Mouse (Mus musculus) heart, adult 8-10 months (tissue): ENCODE results near the gene Pth1r. TPM values are rescaled to one million over a fixed set of nuclear protein-coding genes. Genes with fewer than 3 reads are reported as not detected.
A peak's percentile ranks its signal among the peaks of the same experiment; 100 is the strongest.
"Not testable (repeated sequence)": the region's sequence is repeated elsewhere in the genome, so short reads cannot be mapped to it uniquely, and the experiment has no call there.

Experiments used
- DNase-seq: peaks from one replicate; pipeline ENCODE4 v3.0.0; 2022; ENCODE audit warnings: low spot score
- total RNA-seq, 4 experiments: library from RNA; stranded (reverse); gene quantifications; 2 replicates each; pipeline ENCODE4 v1.2.4; 2022

The Pth1r gene
- total RNA-seq, 4 experiments from 2014 or later, result 4.4 to 7.0 (median 5.1) TPM

GRCm38 (mm10) chr9:110684100-110684831 lies 62.7 kb downstream of the Pth1r start:
- peak; percentile 65 for DNase-seq

DNA sequence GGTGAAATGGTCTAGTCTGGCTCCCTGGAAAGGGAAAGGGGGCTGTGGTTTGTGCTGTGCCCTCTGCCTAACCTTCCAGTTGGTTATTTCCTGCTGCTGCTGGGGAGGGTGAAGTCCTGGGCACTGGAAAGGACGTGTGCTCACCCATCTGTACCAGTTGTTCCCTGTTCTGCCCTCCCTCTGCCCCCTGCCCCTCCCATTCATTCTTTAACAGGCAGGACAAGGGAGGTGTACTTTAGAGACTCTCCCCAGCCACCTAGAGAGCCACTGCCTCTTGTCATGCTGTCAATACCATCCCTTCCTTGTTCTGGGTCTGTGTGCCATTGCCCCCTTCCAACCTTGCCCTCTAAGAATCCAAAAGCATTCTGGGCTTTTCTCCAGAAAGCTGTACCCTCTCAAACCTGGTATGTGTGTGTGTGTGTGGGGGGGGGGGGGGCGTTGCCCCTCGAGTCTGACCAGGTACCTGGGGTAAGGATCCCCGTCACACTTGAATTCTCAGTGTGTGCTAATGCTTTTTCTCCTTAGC lies 63.3 kb downstream of the Pth1r start:
- DNase-seq, result no peak

DNA sequence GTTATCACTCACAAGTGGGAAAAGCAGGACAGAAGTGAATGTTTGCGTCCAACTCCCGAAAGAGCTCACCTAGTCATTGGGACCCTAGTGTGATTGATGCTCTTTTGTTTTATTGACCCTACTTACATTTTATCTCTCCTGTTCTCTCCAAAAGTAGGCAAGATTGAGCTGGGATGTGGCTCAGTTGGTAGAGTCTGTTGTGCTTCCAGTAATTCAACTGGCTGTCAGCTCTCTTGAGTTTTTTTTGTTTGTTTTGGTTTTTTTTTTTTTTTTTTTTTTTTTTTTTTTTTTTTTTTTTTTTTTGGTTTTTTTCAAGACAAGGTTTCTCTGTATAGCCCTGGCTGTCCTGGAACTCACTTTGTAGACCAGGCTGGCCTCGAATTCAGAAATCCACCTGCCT lies 64.2 kb downstream of the Pth1r start:
- DNase-seq, result not testable (repeated sequence)

DNA sequence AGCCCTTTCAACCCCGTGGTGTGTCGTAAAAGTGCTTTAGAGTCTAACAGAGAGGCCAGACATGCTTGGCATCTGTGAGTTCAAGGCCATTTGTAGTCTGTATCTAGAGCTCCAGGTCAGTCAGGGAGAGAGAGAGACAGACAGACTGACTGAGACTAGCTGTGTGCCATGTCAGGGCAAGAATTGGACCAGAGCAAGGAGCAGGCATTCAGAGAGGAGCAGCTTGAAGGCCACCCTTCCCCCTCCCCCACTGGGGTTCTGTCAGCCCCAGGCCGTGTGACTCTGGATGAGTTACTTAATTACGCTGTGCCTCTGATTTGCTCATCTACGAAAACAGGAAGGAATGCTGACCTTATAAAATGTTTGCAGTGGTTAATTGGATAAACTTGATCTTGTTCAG lies 64.7 kb downstream of the Pth1r start:
- no peak for DNase-seq

- DNase-seq, result no peak
These were observed 65.1 kb downstream of the Pth1r start for GRCm38 (mm10) chr9:110681817-110682216.

DNA sequence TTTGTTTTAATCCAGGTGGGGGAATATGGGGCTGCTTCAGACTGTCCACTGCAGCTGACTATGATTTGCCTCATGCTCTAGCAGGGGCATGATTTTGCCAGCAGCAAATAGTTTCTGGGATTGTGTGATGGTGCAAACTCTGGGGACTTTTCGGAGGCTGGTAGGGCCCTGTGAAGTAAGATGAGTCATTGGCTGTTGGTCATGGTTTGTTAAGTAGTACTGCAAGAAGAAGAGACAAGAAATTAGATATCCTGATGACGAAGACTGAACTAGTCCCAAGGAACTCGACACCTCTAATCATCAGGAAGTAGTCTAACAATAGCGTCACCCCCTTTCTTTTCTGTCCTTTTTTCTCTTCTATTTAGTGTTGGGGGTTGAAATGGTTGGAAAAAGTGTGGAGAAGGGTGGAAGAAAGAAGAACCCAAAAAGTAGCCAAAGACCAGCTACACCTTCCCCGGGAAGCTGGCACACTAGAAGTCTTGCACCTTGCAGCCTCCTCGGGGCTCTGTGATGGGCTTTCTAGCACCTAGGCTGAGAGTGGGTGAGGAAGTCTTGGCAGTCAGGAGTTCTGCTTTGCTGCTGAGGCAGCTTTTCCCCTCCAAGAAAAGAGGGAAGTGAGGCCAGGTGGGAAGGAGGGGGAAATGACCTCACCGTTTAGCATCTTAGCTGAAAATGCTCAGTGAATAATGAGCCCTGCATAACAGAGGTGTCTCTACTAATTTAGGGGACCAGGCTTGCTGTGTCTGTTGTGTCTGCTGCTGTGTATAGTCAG lies 66.0 kb downstream of the Pth1r start:
- DNase-seq, result no peak

GRCm38 (mm10) chr9:110678886-110679285 lies 68.1 kb downstream of the Pth1r start:
- no peak for DNase-seq

- no peak for DNase-seq
These were observed 70.4 kb downstream of the Pth1r start for GRCm38 (mm10) chr9:110676492-110676911.

DNA sequence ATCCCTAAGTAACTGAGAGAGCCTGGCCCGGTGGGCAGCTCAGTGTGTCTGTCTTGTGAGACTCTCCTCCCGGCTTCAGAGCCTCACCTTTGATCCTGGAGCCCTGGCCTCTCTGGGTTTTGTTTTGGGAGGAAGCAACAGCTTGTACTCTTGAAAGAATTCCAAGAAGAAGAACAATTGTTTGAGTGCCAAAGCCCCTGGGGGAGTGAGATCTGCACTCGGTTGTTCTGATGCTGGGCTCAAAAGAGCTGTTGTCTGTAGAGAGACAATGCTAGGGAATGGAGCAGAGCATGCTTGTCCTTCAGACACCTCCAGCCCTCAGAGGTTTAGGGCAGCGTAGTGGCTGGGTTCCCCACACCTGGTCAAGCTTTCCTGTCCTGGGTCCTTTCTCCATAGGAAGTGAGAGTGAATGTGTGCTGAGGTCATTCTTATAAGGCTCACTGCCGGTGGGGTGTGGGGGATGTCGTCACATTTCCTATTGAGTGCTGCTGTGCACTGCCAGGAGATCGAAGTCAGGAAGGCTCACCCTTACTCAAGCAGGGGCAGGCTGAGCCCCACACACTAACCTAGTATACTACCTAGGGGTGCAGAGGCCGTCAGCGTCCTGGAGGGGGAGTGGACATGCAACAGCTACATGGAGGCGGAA lies 73.7 kb downstream of the Pth1r start:
- peak; percentile 56 for DNase-seq

DNA sequence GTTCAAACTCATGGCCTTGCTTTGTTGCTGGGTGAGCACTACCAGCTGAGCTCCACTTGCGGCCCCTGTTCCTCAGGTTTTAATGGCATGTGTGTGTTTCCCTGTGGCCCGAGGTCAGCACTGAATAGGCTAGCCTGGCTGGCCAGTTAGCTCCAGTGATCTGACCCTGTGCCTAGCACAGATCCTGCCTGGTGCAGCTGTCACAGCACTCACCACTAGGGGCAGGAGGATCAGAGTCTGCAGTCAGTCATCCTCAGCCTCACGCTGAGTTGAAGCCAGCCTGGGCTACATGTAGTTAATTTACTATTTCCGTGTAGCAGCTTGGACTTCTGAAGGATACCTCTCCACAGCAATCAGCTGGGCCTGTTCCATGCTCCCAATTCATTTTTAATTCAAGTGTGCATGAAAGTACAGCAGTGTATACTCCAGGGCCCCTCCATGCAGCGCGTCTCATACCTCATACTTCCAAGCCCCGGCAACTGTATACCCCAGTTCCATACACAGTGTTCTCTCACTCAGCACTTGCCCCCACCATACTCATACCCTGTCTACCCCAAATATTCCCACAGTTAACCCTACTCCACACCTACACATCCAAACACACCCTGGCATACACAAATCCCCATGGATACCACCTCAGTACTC lies 74.4 kb downstream of the Pth1r start:
- no peak for DNase-seq

Other genes starting within 250 kb of the Pth1r start
- 10 to 100 TPM; 32.6 to 44.5 (median 36.5) TPM for gene Setd2, start 214.5 kb downstream of the Pth1r start, total RNA-seq
- gene Nradd, start 122.7 kb downstream of the Pth1r start, total RNA-seq, result 1 to 10 TPM in 2 of 4 experiments, under 1 TPM in 2; 0.79 to 1.4 (median 0.97) TPM
- 10 to 100 TPM in 1 of 4 experiments, 1 to 10 TPM in 3; 5.8 to 10.8 (median 8.5) TPM for gene Nbeal2, start 93.0 kb downstream of the Pth1r start, total RNA-seq
- 10 to 100 TPM; 56.2 to 69.2 (median 65.3) TPM for gene Ccdc12, start 90.6 kb downstream of the Pth1r start, total RNA-seq
- gene Myl3, start 5.3 kb downstream of the Pth1r start, total RNA-seq, result over 10,000 TPM; 10,766 to 11,632 (median 11,251) TPM
- gene Prss42, start 51.0 kb upstream of the Pth1r start, total RNA-seq, result not detected
- gene Prss44, start 66.8 kb upstream of the Pth1r start, total RNA-seq, result not detected
- gene Prss43, start 79.5 kb upstream of the Pth1r start, total RNA-seq, result not detected
- gene Prss45, start 87.4 kb upstream of the Pth1r start, total RNA-seq, result under 1 TPM in 1 of 4 experiments, not detected in 3; 0.44 TPM
- not detected for gene Prss46, start 97.4 kb upstream of the Pth1r start, total RNA-seq
- gene Prss50, start 110.8 kb upstream of the Pth1r start, total RNA-seq, result not detected
- 10 to 100 TPM; 11.5 to 19.1 (median 14.7) TPM for gene Als2cl, start 132.7 kb upstream of the Pth1r start, total RNA-seq
- gene Tmie, start 133.0 kb upstream of the Pth1r start, total RNA-seq, result 1 to 10 TPM; 1.1 to 2.0 (median 1.6) TPM
- gene Fam240a, start 169.7 kb upstream of the Pth1r start, total RNA-seq, result not detected
- gene Tdgf1, start 199.0 kb upstream of the Pth1r start, total RNA-seq, result not detected
- 100 to 1,000 TPM; 286 to 346 (median 321) TPM for gene Lrrc2, start 204.4 kb upstream of the Pth1r start, total RNA-seq
- 1 to 10 TPM; 2.6 to 4.8 (median 3.7) TPM for gene Rtp3, start 243.4 kb upstream of the Pth1r start, total RNA-seq